Mouse (Mus musculus) lung, postnatal 0 days (tissue): ENCODE results near the gene Sgo1. TPM values are rescaled to one million over a fixed set of nuclear protein-coding genes. Genes with fewer than 3 reads are reported as not detected.
A peak's percentile ranks its signal among the peaks of the same experiment; 100 is the strongest.

ENCODE experiments used
- ATAC-seq: fragments of 200-750 bp; cut with Nextera tagmentation; 2 replicates; pipeline ENCODE4 v1.8.0; 2017; ENCODE audit warnings: moderate library complexity
- DNase-seq: peaks from one replicate; pipeline ENCODE4 v3.0.0-alpha.2; 2016; ENCODE audit warnings: low spot score
- H3K27ac ChIP-seq: fragments of 300-500 bp; sonication (generic); 2 replicates; pipeline ENCODE4 v1.5.1; 2014; ENCODE audit warnings: antibody characterized with exemption, mild to moderate bottlenecking, low read length, mixed read lengths
- H3K27me3 ChIP-seq: fragments of 300-500 bp; sonication (generic); replicated peaks from 2 replicates; pipeline ENCODE4 v1.6.1; 2014; ENCODE audit warnings: low read length, mixed read lengths; ENCODE audit not compliant: insufficient read depth
- H3K36me3 ChIP-seq: fragments of 300-500 bp; sonication (generic); 2 replicates; pipeline ENCODE4 v1.6.1; 2014; ENCODE audit warnings: low read length, mixed read lengths; ENCODE audit not compliant: insufficient read depth
- H3K4me1 ChIP-seq: fragments of 300-500 bp; sonication (generic); 2 replicates; pipeline ENCODE4 v1.6.1; 2014; ENCODE audit warnings: antibody characterized with exemption, low read depth, low read length, mixed read lengths; ENCODE audit not compliant: insufficient read depth
- H3K4me2 ChIP-seq: fragments of 300-500 bp; sonication (generic); replicated peaks from 2 replicates; pipeline ENCODE4 v1.6.1; 2014; ENCODE audit warnings: low read depth, mild to moderate bottlenecking, low read length, moderate library complexity, mixed read lengths
- H3K4me3 ChIP-seq: fragments of 300-500 bp; sonication (generic); 2 replicates; pipeline ENCODE4 v1.5.1; 2014; ENCODE audit warnings: low read depth, low read length
- H3K9ac ChIP-seq: fragments of 300-500 bp; sonication (generic); replicated peaks from 2 replicates; pipeline ENCODE4 v1.6.1; 2014; ENCODE audit warnings: low read depth, mild to moderate bottlenecking
- H3K9me3 ChIP-seq: fragments of 300-500 bp; sonication (generic); 2 replicates; pipeline ENCODE4 v1.6.1; 2016; ENCODE audit warnings: low read length, mixed read lengths
- CTCF ChIP-seq: IDR thresholded peaks from 2 replicates; pipeline ENCODE4 v1.5.1; 2016; ENCODE audit warnings: antibody characterized with exemption, mild to moderate bottlenecking
- EP300 ChIP-seq: IDR thresholded peaks from 2 replicates; pipeline ENCODE4 v1.6.1; 2016; ENCODE audit warnings: antibody characterized with exemption, mild to moderate bottlenecking, control low read depth
- WGBS: fragments of 180-500 bp; shearing (Covaris S2); extraction: QIAGEN DNeasy Blood & Tissue Kit; methylation state at CpG from one replicate; pipeline ENCODE4 v1.1.7; 2014; 5-methylcytosine and 5-hydroxymethylcytosine counted together
- polyA plus RNA-seq: library from polyadenylated mRNA; unstranded; fragments of >200 nt; fragmentation: Nextera tagmentation; extraction: Ambion mirVana; gene quantifications from 2 replicates; pipeline ENCODE4 v1.2.1, GENCODE M21; 2015

Sgo1 gene
- polyA plus RNA-seq, 1 experiment from 2014 or later = 1.5 TPM

GRCm38 (mm10) chr17:53694039-53694438, 4.9 kb upstream of the Sgo1 start:
- Histone ChIP-seq H3K36me3 (no peaks in the 10 kb centered on the region), H3K4me1 (no peaks in the 10 kb centered on the region; the same call in 1 of the 2 replicates), H3K27ac (no peak overlapping the region), H3K9ac (no peak overlapping the region), H3K4me3 (no peak overlapping the region), H3K4me2 (no peak overlapping the region), H3K9me3 (no peaks in the 10 kb centered on the region), H3K27me3 (no peaks in the 10 kb centered on the region)
- WGBS = 73% methylated on average over 2 of the region's 2 CpGs
- peak; percentile 73 for TF ChIP-seq CTCF
- no peak for TF ChIP-seq EP300
- DNase-seq (peak; percentile 84), ATAC-seq (no peak)

- peak overlapping the region; percentile 48 for H3K4me3 ChIP-seq
- no peak for ATAC-seq
- WGBS = 18% methylated on average over 7 of the region's 7 CpGs
- peak overlapping the region; percentile 97 for H3K27ac ChIP-seq
- H3K9me3 ChIP-seq = no peaks in the 10 kb centered on the region
- H3K36me3 ChIP-seq = no peaks in the 10 kb centered on the region
- no peak for DNase-seq
- no peaks in the 10 kb centered on the region for H3K27me3 ChIP-seq
- H3K4me2 ChIP-seq = peak overlapping the region; percentile 82
- H3K9ac ChIP-seq = peak overlapping the region; percentile 79
- 0 out of 2 replicates have a peak, but pooled peaks have one; percentile 28 for TF ChIP-seq EP300
- no peak for TF ChIP-seq CTCF
- H3K4me1 ChIP-seq = no peaks in the 10 kb centered on the region; the same call in 1 of the 2 replicates
Observed at GRCm38 (mm10) chr17:53689946-53690345, 813 bp upstream of the Sgo1 start.

DNA sequence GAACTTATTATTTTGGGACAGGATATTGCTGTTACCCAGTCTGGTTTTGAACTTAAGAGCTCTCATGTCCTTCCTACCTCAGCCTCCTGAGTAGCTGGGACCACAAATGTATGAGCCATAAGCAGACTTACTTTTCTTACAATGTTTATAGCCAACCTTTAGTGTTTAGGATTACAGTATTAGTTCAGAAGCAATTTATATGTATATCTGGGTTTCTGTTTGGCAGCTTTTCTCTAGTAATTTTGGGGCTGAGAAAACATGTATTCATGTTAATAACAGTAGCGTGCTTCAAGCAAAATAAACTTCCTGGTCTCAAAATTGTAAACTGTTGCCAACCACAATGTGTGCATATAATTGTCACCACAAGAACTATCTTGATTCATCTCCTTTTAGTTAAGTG, 812 bp downstream of the Sgo1 start:
- Histone ChIP-seq H3K4me2 (peak overlapping the region; percentile 82; the same call in 1 of the 2 replicates), H3K36me3 (no peaks in the 10 kb centered on the region), H3K9ac (no peak overlapping the region), H3K27ac (no peak overlapping the region), H3K27me3 (no peaks in the 10 kb centered on the region), H3K4me3 (peak overlapping the region; percentile 48; the same call in 1 of the 2 replicates), H3K4me1 (no peaks in the 10 kb centered on the region; the same call in 1 of the 2 replicates), H3K9me3 (no peaks in the 10 kb centered on the region)
- DNase-seq (no peak), ATAC-seq (no peak)
- WGBS = 4% methylated on average over 1 of the region's 1 CpGs
- no peak for TF ChIP-seq CTCF
- no peak for TF ChIP-seq EP300

DNA sequence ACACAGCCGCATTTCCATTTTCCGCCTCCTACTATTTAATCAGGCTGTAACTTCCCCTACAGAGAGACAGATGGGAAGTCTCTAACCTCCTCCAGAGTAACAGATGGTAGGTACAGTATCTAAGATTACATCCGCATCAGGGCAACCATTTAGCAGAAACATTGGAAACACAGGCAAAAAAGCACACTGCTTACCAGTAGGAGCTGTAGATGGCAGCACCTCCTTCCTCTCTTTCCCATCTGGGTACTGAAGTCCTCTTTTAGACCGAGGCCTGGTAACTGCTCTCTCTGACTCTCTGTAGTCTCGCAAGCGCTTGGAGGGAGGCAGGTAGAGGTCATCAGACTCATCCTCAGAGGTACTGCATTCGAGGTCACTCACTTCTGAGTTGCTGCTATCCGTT, 10.4 kb downstream of the Sgo1 start:
- Histone ChIP-seq H3K36me3 (no peaks in the 10 kb centered on the region), H3K4me2 (no peak overlapping the region), H3K4me3 (no peak overlapping the region), H3K4me1 (no peaks in the 10 kb centered on the region), H3K27me3 (no peaks in the 10 kb centered on the region), H3K27ac (no peak overlapping the region), H3K9ac (no peak overlapping the region), H3K9me3 (no peaks in the 10 kb centered on the region)
- 75% methylated on average over 8 of the region's 8 CpGs for WGBS
- peak; percentile 33; the same call in 1 of the 2 replicates for ATAC-seq
- DNase-seq = peak; percentile 46
- peak; percentile 63 for TF ChIP-seq CTCF
- no peak for TF ChIP-seq EP300

DNA sequence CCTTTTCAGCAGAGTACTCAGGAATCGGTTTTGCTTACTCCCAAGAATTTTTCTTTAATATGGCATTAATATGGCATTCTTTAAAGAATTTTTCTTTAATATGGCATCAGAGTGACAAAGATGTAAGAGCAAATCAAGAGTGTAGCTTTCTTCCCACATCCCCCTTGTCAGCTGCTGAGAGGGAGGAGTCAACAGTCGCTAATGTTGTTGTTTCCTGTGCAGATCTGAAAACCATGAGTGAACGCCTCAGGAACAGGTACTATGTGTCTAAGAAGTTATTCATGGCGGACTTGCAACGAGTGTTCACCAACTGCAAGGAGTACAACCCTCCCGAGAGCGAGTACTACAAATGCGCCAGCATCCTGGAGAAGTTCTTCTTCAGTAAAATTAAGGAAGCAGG, 18.7 kb downstream of the Sgo1 start:
- 83% methylated on average over 8 of the region's 8 CpGs for WGBS
- no peak overlapping the region for H3K4me3 ChIP-seq
- H3K27me3 ChIP-seq = no peaks in the 10 kb centered on the region
- no peak for TF ChIP-seq CTCF
- no peak for TF ChIP-seq EP300
- DNase-seq (no peak), ATAC-seq (no peak)
- H3K27ac ChIP-seq = no peak overlapping the region
- H3K4me2 ChIP-seq = no peak overlapping the region
- no peaks in the 10 kb centered on the region for H3K4me1 ChIP-seq
- peaks cover 4% of the 10 kb centered on the region; the same call in 1 of the 2 replicates for H3K36me3 ChIP-seq
- no peak overlapping the region for H3K9ac ChIP-seq
- H3K9me3 ChIP-seq = no peaks in the 10 kb centered on the region

GRCm38 (mm10) chr17:53664703-53665382, 24.3 kb downstream of the Sgo1 start:
- no peaks in the 10 kb centered on the region for H3K4me1 ChIP-seq
- ATAC-seq = no peak
- 78% methylated on average over 2 of the region's 2 CpGs for WGBS
- H3K9ac ChIP-seq = no peak overlapping the region
- TF ChIP-seq EP300 (no peak), CTCF (no peak)
- H3K27me3 ChIP-seq = no peaks in the 10 kb centered on the region
- H3K4me2 ChIP-seq = no peak overlapping the region
- DNase-seq = no peak
- no peak overlapping the region for H3K4me3 ChIP-seq
- no peaks in the 10 kb centered on the region for H3K9me3 ChIP-seq
- peaks cover 11% of the 10 kb centered on the region for H3K36me3 ChIP-seq
- H3K27ac ChIP-seq = no peak overlapping the region
